Mouse (Mus musculus) embryonic fibroblast, embryonic 13.5 days (primary cell): ENCODE results near the gene Gapdh. TPM values are rescaled to one million over a fixed set of nuclear protein-coding genes. Genes with fewer than 3 reads are reported as not detected.
A peak's percentile ranks its signal among the peaks of the same experiment; 100 is the strongest.

Experiments
- H3K27ac ChIP-seq: 2 replicates; pipeline ENCODE4 v1.5.1; 2012; ENCODE audit warnings: low read length, control low read depth, inconsistent platforms; ENCODE audit not compliant: insufficient read depth
- H3K4me1 ChIP-seq: 2 replicates; pipeline ENCODE4 v1.6.1; 2011; ENCODE audit warnings: low read length; ENCODE audit not compliant: control insufficient read depth, insufficient read depth
- H3K4me3 ChIP-seq: 2 replicates; pipeline ENCODE4 v1.5.1; 2011; ENCODE audit warnings: mild to moderate bottlenecking, control low read depth, low read length; ENCODE audit not compliant: insufficient read depth
- CTCF ChIP-seq: IDR thresholded peaks from 2 replicates; pipeline ENCODE4 v1.5.1; 2011; ENCODE audit warnings: mild to moderate bottlenecking, control low read depth, low read length, moderate library complexity, borderline replicate concordance; ENCODE audit not compliant: insufficient read depth
- POLR2A ChIP-seq: IDR thresholded peaks from 2 replicates; pipeline ENCODE4 v1.6.1; 2011; ENCODE audit warnings: low read depth, mild to moderate bottlenecking, control low read depth, low read length, moderate library complexity
- polyA plus RNA-seq: library from polyadenylated mRNA; stranded (reverse); fragments of >200 nt; gene quantifications from 2 replicates; pipeline ENCODE4 v1.2.4, GENCODE M21; 2011; ENCODE audit warnings: low read depth; ENCODE audit not compliant: missing spikeins, insufficient read length

Gapdh gene
- polyA plus RNA-seq, 1 experiment: 571 TPM

- peaks cover 7% of the 10 kb centered on the region; the same call in 1 of the 2 replicates for H3K4me1 ChIP-seq
- H3K4me3 ChIP-seq: no peak overlapping the region
- TF ChIP-seq CTCF: no peak
- no peak; the same call in none of the 2 replicates for TF ChIP-seq POLR2A
- H3K27ac ChIP-seq: peak overlapping the region; percentile 10; the same call in 1 of the 2 replicates
These were observed 5.8 kb downstream of the Gapdh start for GRCm38 (mm10) chr6:125160558-125160853.

- no peak overlapping the region for H3K4me3 ChIP-seq
These were observed 6.3 kb downstream of the Gapdh start for GRCm38 (mm10) chr6:125159773-125160557.

GRCm38 (mm10) chr6:125158944-125159492, 7.2 kb downstream of the Gapdh start:
- peaks cover 7% of the 10 kb centered on the region; the same call in 1 of the 2 replicates for H3K4me1 ChIP-seq
- H3K27ac ChIP-seq: no peak overlapping the region
- H3K4me3 ChIP-seq: no peak overlapping the region
- TF ChIP-seq POLR2A (no peak), CTCF (no peak)

More at GRCm38 (mm10) chr6:125159773-125160557, 6.3 kb downstream of the Gapdh start:
- TF ChIP-seq POLR2A (no peak), CTCF (no peak)
- Histone ChIP-seq H3K4me1 (peaks cover 7% of the 10 kb centered on the region; the same call in 1 of the 2 replicates), H3K27ac (peak overlapping the region; percentile 10; the same call in 1 of the 2 replicates)

- TF ChIP-seq CTCF (no peak), POLR2A (0 out of 2 replicates have a peak, but pooled peaks have one; percentile 2)
- H3K4me3 ChIP-seq: no peak overlapping the region
- no peak overlapping the region for H3K27ac ChIP-seq
- H3K4me1 ChIP-seq: peaks cover 7% of the 10 kb centered on the region; the same call in 1 of the 2 replicates
These were observed 9.2 kb downstream of the Gapdh start for GRCm38 (mm10) chr6:125156903-125157614.

GRCm38 (mm10) chr6:125156491-125156890, 9.8 kb downstream of the Gapdh start:
- TF ChIP-seq CTCF (no peak), POLR2A (no peak)
- H3K4me1 ChIP-seq: peaks cover 7% of the 10 kb centered on the region; the same call in 1 of the 2 replicates
- H3K4me3 ChIP-seq: no peak overlapping the region
- H3K27ac ChIP-seq: no peak overlapping the region

GRCm38 (mm10) chr6:125155262-125155661, 11.0 kb downstream of the Gapdh start:
- H3K4me3 ChIP-seq: no peak overlapping the region
- H3K4me1 ChIP-seq: peaks cover 2% of the 10 kb centered on the region; the same call in 1 of the 2 replicates
- no peak overlapping the region for H3K27ac ChIP-seq
- TF ChIP-seq CTCF: no peak
- no peak for TF ChIP-seq POLR2A

- Histone ChIP-seq H3K4me3 (no peak overlapping the region), H3K4me1 (no peaks in the 10 kb centered on the region), H3K27ac (no peak overlapping the region)
- TF ChIP-seq CTCF (peak; percentile 10; the same call in 1 of the 2 replicates), POLR2A (no peak)
These were observed 11.7 kb downstream of the Gapdh start for GRCm38 (mm10) chr6:125154550-125154949.

GRCm38 (mm10) chr6:125153682-125154081, 12.6 kb downstream of the Gapdh start:
- Histone ChIP-seq H3K4me1 (no peaks in the 10 kb centered on the region), H3K4me3 (no peak overlapping the region), H3K27ac (no peak overlapping the region)
- no peak for TF ChIP-seq POLR2A
- TF ChIP-seq CTCF: no peak

GRCm38 (mm10) chr6:125153018-125153389, 13.3 kb downstream of the Gapdh start:
- Histone ChIP-seq H3K4me3 (no peak overlapping the region), H3K4me1 (0 out of 2 replicates have a peak, but pooled peaks cover 4% of the 10 kb centered on the region), H3K27ac (no peak overlapping the region)
- no peak for TF ChIP-seq CTCF
- no peak for TF ChIP-seq POLR2A
